Mouse (Mus musculus) CH12.LX (cell line): ENCODE measurements around the gene Stbd1. TPM values are rescaled to one million over a fixed set of nuclear protein-coding genes. Genes with fewer than 3 reads are reported as not detected.

Experiments used
- DNase-seq: peaks from one replicate; pipeline ENCODE4 v3.0.0-alpha.2; 2013; ENCODE audit errors: extremely low read depth
- H3K27ac ChIP-seq: 2 replicates; pipeline ENCODE4 v1.5.1; 2012; ENCODE audit warnings: low read depth, mild to moderate bottlenecking, control low read depth, moderate library complexity; ENCODE audit not compliant: insufficient read depth
- H3K27me3 ChIP-seq: replicated peaks from 2 replicates; pipeline ENCODE3; 2012; ENCODE audit warnings: inconsistent platforms
- H3K36me3 ChIP-seq, 2 experiments: replicated peaks in 1 of 2; 2 replicates each; pipeline versions ENCODE3 to v1.6.1; 2012; ENCODE audit warnings: inconsistent platforms in 1 of 2, low read length in 1 of 2, mild to moderate bottlenecking in 1 of 2, mixed read lengths in 1 of 2, moderate library complexity in 1 of 2; ENCODE audit not compliant: control insufficient read depth in 1 of 2, insufficient read depth in 1 of 2
- H3K4me1 ChIP-seq, 2 experiments: 2 replicates each; pipeline ENCODE4 v1.6.1; 2012; ENCODE audit warnings: inconsistent platforms in 1 of 2, moderate library complexity in 1 of 2; ENCODE audit not compliant: insufficient read depth in 2 of 2, control insufficient read depth in 1 of 2
- H3K4me2 ChIP-seq: 2 replicates; pipeline ENCODE4 v1.6.1; 2012; ENCODE audit warnings: low read depth, mild to moderate bottlenecking, control low read depth; ENCODE audit not compliant: poor library complexity, insufficient read depth, severe bottlenecking
- H3K4me3 ChIP-seq, 3 experiments: fragments of 150-350 bp in 1 of 3; sonication (generic) in 1 of 3; replicated peaks in 1 of 3; 2 replicates each; pipeline versions ENCODE3 to v1.5.1; 2011 to 2012; ENCODE audit warnings: low read depth in 2 of 3, low read length in 2 of 3, mild to moderate bottlenecking in 2 of 3, moderate library complexity in 2 of 3, control low read depth in 1 of 3, improper control_type of control experiment in 1 of 3, inconsistent platforms in 1 of 3, mixed read lengths in 1 of 3; ENCODE audit not compliant: poor library complexity in 1 of 3
- H3K79me2 ChIP-seq: replicated peaks from 2 replicates; pipeline ENCODE4 v1.6.1; 2012; ENCODE audit warnings: mild to moderate bottlenecking, moderate library complexity; ENCODE audit not compliant: control insufficient read depth, poor library complexity, insufficient read depth, severe bottlenecking; ENCODE audit errors: extremely low read depth
- H3K9ac ChIP-seq: 2 replicates; pipeline ENCODE4 v1.6.1; 2012; ENCODE audit warnings: low read depth, mild to moderate bottlenecking, control low read depth, moderate library complexity; ENCODE audit not compliant: insufficient read depth
- H3K9me3 ChIP-seq: replicated peaks from 2 replicates; pipeline ENCODE3; 2012; ENCODE audit warnings: low read length, inconsistent platforms, mixed read lengths
- CHD1 ChIP-seq: IDR thresholded peaks from 2 replicates; pipeline ENCODE4 v1.6.1; 2012; ENCODE audit warnings: low read depth, low read length, improper control_type of control experiment, inconsistent platforms
- CTCF ChIP-seq, 2 experiments: IDR thresholded peaks in 1 of 2; conservative IDR thresholded peaks in 1 of 2; 2 replicates each; pipeline ENCODE4 v1.5.1; 2011 to 2012; ENCODE audit warnings: low read depth in 2 of 2, low read length in 2 of 2, improper control_type of control experiment in 1 of 2, inconsistent platforms in 1 of 2, mild to moderate bottlenecking in 1 of 2, moderate library complexity in 1 of 2
- E2F4 ChIP-seq: IDR thresholded peaks from 2 replicates; pipeline ENCODE4 v1.6.1; 2011; ENCODE audit warnings: low read depth, low read length, improper control_type of control experiment; ENCODE audit not compliant: insufficient replicate concordance
- EP300 ChIP-seq: IDR thresholded peaks from 2 replicates; pipeline ENCODE4 v1.6.1; 2011; ENCODE audit warnings: low read length, improper control_type of control experiment
- GABPA ChIP-seq: IDR thresholded peaks from 2 replicates; pipeline ENCODE4 v1.6.1; 2012; ENCODE audit warnings: low read depth, low read length, improper control_type of control experiment, inconsistent platforms; ENCODE audit not compliant: insufficient replicate concordance
- HCFC1 ChIP-seq: IDR thresholded peaks from 2 replicates; pipeline ENCODE4 v1.6.1; 2012; ENCODE audit warnings: low read depth, mild to moderate bottlenecking, inconsistent platforms, low read length, improper control_type of control experiment
- IRF4 ChIP-seq: IDR thresholded peaks from 2 replicates; pipeline ENCODE4 v1.6.1; 2014; ENCODE audit warnings: low read depth, mild to moderate bottlenecking, inconsistent platforms, low read length, improper control_type of control experiment
- JUN ChIP-seq: IDR thresholded peaks from 2 replicates; pipeline ENCODE4 v1.6.1; 2011; ENCODE audit warnings: low read depth, mild to moderate bottlenecking, low read length, improper control_type of control experiment, moderate library complexity; ENCODE audit not compliant: insufficient read depth
- JUND ChIP-seq: conservative IDR thresholded peaks from 2 replicates; pipeline ENCODE4 v1.6.1; 2011; ENCODE audit warnings: low read depth, low read length, improper control_type of control experiment
- MAFK ChIP-seq: IDR thresholded peaks from 2 replicates; pipeline ENCODE4 v1.6.1; 2011; ENCODE audit warnings: low read length, improper control_type of control experiment; ENCODE audit not compliant: insufficient replicate concordance
- MAX ChIP-seq: IDR thresholded peaks from 2 replicates; pipeline ENCODE4 v1.6.1; 2011; ENCODE audit warnings: low read length, improper control_type of control experiment
- MAZ ChIP-seq: IDR thresholded peaks from 2 replicates; pipeline ENCODE4 v1.6.1; 2012; ENCODE audit warnings: low read depth, mild to moderate bottlenecking, inconsistent platforms, low read length, improper control_type of control experiment, moderate library complexity
- MEF2A ChIP-seq: IDR thresholded peaks from 2 replicates; pipeline ENCODE4 v1.6.1; 2014; ENCODE audit warnings: low read depth, mild to moderate bottlenecking, inconsistent platforms, low read length, improper control_type of control experiment, borderline replicate concordance
- MYC ChIP-seq: IDR thresholded peaks from 2 replicates; pipeline ENCODE4 v1.6.1; 2011; ENCODE audit warnings: low read depth, mild to moderate bottlenecking, improper control_type of control experiment, low read length
- NRF1 ChIP-seq: IDR thresholded peaks from 2 replicates; pipeline ENCODE4 v1.6.1; 2014; ENCODE audit warnings: low read depth, mild to moderate bottlenecking, inconsistent platforms, low read length, improper control_type of control experiment, moderate library complexity
- POLR2AphosphoS2 ChIP-seq: IDR thresholded peaks from 2 replicates; pipeline ENCODE4 v1.6.1; 2011; ENCODE audit warnings: low read depth, low read length, improper control_type of control experiment
- RAD21 ChIP-seq: IDR thresholded peaks from 2 replicates; pipeline ENCODE4 v1.6.1; 2011; ENCODE audit warnings: low read depth, mild to moderate bottlenecking, low read length, improper control_type of control experiment, moderate library complexity
- RCOR1 ChIP-seq: conservative IDR thresholded peaks from 2 replicates; pipeline ENCODE4 v1.6.1; 2012; ENCODE audit warnings: low read depth, mild to moderate bottlenecking, inconsistent platforms, low read length, improper control_type of control experiment
- SIN3A ChIP-seq: IDR thresholded peaks from 2 replicates; pipeline ENCODE4 v1.6.1; 2012; ENCODE audit warnings: low read length, improper control_type of control experiment, inconsistent platforms
- TBP ChIP-seq: conservative IDR thresholded peaks from 2 replicates; pipeline ENCODE4 v1.6.1; 2011; ENCODE audit warnings: low read depth, low read length, improper control_type of control experiment
- UBTF ChIP-seq: IDR thresholded peaks from 2 replicates; pipeline ENCODE4 v1.6.1; 2012; ENCODE audit warnings: low read depth, mild to moderate bottlenecking, inconsistent platforms, low read length, improper control_type of control experiment, moderate library complexity
- ZMIZ1 ChIP-seq: IDR thresholded peaks from 2 replicates; pipeline ENCODE4 v1.6.1; 2012; ENCODE audit warnings: low read depth, mild to moderate bottlenecking, inconsistent platforms, low read length, improper control_type of control experiment
- ZNF384 ChIP-seq: IDR thresholded peaks from 2 replicates; pipeline ENCODE4 v1.6.1; 2012; ENCODE audit warnings: low read depth, low read length, improper control_type of control experiment, inconsistent platforms
- dilution Hi-C: fragments of 300-500 bp; cut with MboI; formaldehyde crosslinking; loops from 2 replicates; pipeline ENCODE4 v1.14.3; 2020; ENCODE audit warnings: low sequenced_read_pairs; ENCODE audit not compliant: extremely low pct_unique_long_range_greater_than_20kb, extremely low pct_ligation_motif_present
- in situ Hi-C: fragments of 300-500 bp; cut with MboI; formaldehyde crosslinking; loops from 3 replicates; pipeline ENCODE4 v1.14.3; 2019; ENCODE audit warnings: low sequenced_read_pairs, low pct_ligation_motif_present, low pct_unique_long_range_greater_than_20kb, mixed read lengths
- polyA plus RNA-seq: library from polyadenylated mRNA; unstranded; fragments of >175 nt; gene quantifications from 2 replicates; pipeline ENCODE4 v1.2.1, GENCODE M21; 2012; ENCODE audit warnings: low read depth; ENCODE audit not compliant: insufficient read length
- total RNA-seq, 2 experiments: library from RNA; depleted of rRNA; stranded (reverse); fragments of 300-350 nt in 1 of 2; fragments of >200 nt in 1 of 2; gene quantifications; 2 replicates each; pipeline ENCODE4 v1.2.3; 2012 to 2014

Stbd1 gene
- total and polyA plus RNA-seq, 3 experiments: 0.89 to 1.3 (median 0.99) TPM

- no peak overlapping the region for H3K4me3 ChIP-seq
Measured at GRCm38 (mm10) chr5:92557508-92557907, 45.3 kb upstream of the Stbd1 start.

GRCm38 (mm10) chr5:92560201-92560600, 42.6 kb upstream of the Stbd1 start:
- Histone ChIP-seq H3K4me1 (peaks cover 0 to 23% of the 10 kb centered on the region in 2 experiments; a peak in 3 of 4 replicates), H3K27me3 (no peaks in the 10 kb centered on the region), H3K9me3 (no peaks in the 10 kb centered on the region), H3K9ac (no peak overlapping the region), H3K36me3 (no peaks in the 10 kb centered on the region), H3K4me3 (no peak overlapping the region), H3K79me2 (no peaks in the 10 kb centered on the region), H3K27ac (no peak overlapping the region), H3K4me2 (no peak overlapping the region)
- no peak for DNase-seq
- in situ Hi-C loops: no loop called here
- TF ChIP-seq MAX (no peak), HCFC1 (no peak), CHD1 (no peak), CTCF (conservative IDR thresholded peaks at IDR 0.05 in 1 of 2, IDR thresholded peaks at IDR 0.05 in 1 of 2; ENCODE audit: low read depth in 2 of 2, low read length in 2 of 2) (no peak), MYC (no peak), MEF2A (no peak), GABPA (no peak), MAFK (no peak), EP300 (no peak), SIN3A (no peak), UBTF (no peak), RAD21 (no peak), MAZ (no peak), ZNF384 (no peak), ZMIZ1 (no peak), POLR2AphosphoS2 (no peak), E2F4 (no peak), RCOR1 (no peak), NRF1 (no peak), TBP (no peak)
- dilution Hi-C loops: no loop called here

More at GRCm38 (mm10) chr5:92557508-92557907, 45.3 kb upstream of the Stbd1 start:
- Histone ChIP-seq H3K4me2 (no peak overlapping the region), H3K36me3 (no peaks in the 10 kb centered on the region), H3K4me1 (peaks cover 0 to 21% of the 10 kb centered on the region in 2 experiments; a peak in 3 of 4 replicates), H3K27ac (no peak overlapping the region), H3K79me2 (no peaks in the 10 kb centered on the region), H3K27me3 (no peaks in the 10 kb centered on the region), H3K9ac (no peak overlapping the region), H3K9me3 (no peaks in the 10 kb centered on the region)
- dilution Hi-C loops (no loop called here), in situ Hi-C loops (no loop called here)
- TF ChIP-seq RCOR1: no peak
- peak; percentile 85 for TF ChIP-seq EP300
- TF ChIP-seq JUND: peak; percentile 84
- TF ChIP-seq IRF4: peak; percentile 91
- peak; percentile 88 for TF ChIP-seq JUN
- peak; percentile 12 for DNase-seq
